Mouse (Mus musculus): ENCODE measurements at regions not wholly inside any gene's neighbourhood (a gene's known extent, or its start where the extent isn't known, plus 50 kb on each side); places are given as distances from the start of the nearest gene placed in this dataset.

- DNase-seq (ENCODE audit: low spot score in 2 of 2), result no peak
These were observed 63.4 kb upstream of the 1700008P02Rik start for GRCm38 (mm10) chr3:6683679-6684078.

DNA sequence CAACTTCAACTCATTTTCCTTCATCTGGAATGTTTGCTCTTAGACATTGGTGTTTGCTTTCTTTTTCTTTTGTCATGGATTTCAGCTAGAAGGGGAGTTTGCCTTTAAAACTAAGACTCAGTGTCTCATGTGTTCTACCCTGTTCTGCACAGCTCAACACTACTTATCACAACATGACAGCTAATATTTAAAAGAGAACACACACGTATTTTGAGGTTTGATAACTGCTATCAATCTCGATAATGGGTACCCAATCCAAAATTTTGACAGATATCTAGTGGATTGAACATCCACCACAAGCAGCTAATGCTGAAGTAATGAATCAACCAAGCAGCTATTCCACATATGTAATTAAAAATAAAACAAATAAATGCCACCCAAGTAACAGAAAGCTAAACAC is 61.2 kb upstream of the 1700008P02Rik start:
- DNase-seq (ENCODE audit: low spot score in 2 of 2), result no peak

GRCm38 (mm10) chr3:6676382-6676781 is 56.1 kb upstream of the 1700008P02Rik start:
- DNase-seq (ENCODE audit: low spot score in 2 of 2), result no peak

- no peak for DNase-seq (ENCODE audit: low spot score in 2 of 2)
These were observed 55.1 kb upstream of the 1700008P02Rik start for GRCm38 (mm10) chr3:6675354-6675753.

All from urinary bladder, adult 18-20 months (tissue).